Mouse (Mus musculus) cerebellum, adult 2 months (tissue): Measurements from ENCODE around the gene Cacna2d3.

Experiments used
- CTCF ChIP-seq: fragments of 200-500 bp; IDR thresholded peaks from 2 replicates; pipeline ENCODE4 v1.5.1; 2011; ENCODE audit warnings: low read depth, mild to moderate bottlenecking, control low read depth, low read length, moderate library complexity, borderline replicate concordance; ENCODE audit not compliant: insufficient read depth
- POLR2A ChIP-seq: fragments of 200-500 bp; IDR thresholded peaks from 2 replicates; pipeline ENCODE4 v1.6.1; 2011; ENCODE audit warnings: low read length, control low read depth, borderline replicate concordance; ENCODE audit not compliant: insufficient read depth

DNA sequence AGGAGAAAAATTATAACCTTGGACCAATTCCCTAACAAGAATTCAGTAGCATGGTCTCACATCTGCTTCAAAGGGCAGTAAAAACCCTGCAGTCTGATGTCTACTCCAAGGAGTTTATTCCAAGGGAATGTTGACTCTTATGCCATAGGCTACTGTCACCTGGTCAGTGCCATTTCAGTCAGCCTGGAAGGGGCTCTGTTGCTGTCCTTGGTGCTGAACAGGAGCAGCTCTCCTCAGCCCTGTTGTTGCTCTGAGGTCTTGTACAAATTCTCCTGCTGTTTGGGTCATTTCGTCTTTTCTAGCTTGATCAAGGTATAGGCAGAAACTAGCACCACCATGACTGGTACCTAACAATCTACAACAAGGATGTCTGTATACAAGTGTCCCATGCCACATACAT is 64.7 kb downstream of the Cacna2d3 start:
- no peak for TF ChIP-seq CTCF
- TF ChIP-seq POLR2A: no peak
